Mouse (Mus musculus) kidney, adult 2 months (tissue): ENCODE data around the gene Arrb1.

ENCODE experiments used
- CTCF ChIP-seq: fragments of 200-500 bp; conservative IDR thresholded peaks from 2 replicates; pipeline ENCODE4 v1.5.1; 2011; ENCODE audit warnings: low read depth, mild to moderate bottlenecking, control low read depth, low read length, moderate library complexity, mixed read lengths; ENCODE audit not compliant: insufficient read depth, insufficient read length
- POLR2A ChIP-seq: fragments of 200-500 bp; IDR thresholded peaks from one replicate; pipeline ENCODE4 v1.6.1; 2011; ENCODE audit warnings: low read depth, low read length, control low read depth

DNA sequence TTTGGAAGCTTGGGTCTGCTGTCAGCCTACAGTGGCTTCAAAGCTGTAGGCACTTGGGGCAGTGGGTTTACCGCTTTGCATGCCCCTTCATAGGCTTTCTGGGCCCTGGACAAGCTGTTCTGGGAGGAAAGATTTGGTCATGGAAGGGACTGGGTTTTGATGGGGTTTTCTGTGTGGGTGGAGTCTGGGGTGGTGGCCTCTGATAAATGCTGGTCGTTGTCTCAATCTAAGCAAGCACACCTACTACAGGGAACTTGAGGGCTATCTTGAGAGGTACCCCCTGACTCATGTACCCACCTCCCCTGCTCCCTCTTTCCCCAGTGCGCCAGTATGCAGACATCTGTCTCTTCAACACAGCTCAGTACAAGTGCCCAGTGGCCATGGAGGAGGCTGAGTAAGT is 57.4 kb downstream of the Arrb1 start:
- TF ChIP-seq POLR2A, result no peak
- no peak for TF ChIP-seq CTCF
